Mouse (Mus musculus) erythroid progenitor cell, adult 5-6 weeks (primary cell): ENCODE results near the gene Hoxd4. TPM values are rescaled to one million over a fixed set of nuclear protein-coding genes. Genes with fewer than 3 reads are reported as not detected.

Experiments
- ATAC-seq: replicated peaks from 2 replicates; pipeline ENCODE4 v1.8.0; 2016; ENCODE audit warnings: moderate number of reproducible peaks, mild to moderate bottlenecking, moderate TSS enrichment, inconsistent platforms; ENCODE audit not compliant: poor library complexity, low FRiP score, severe bottlenecking
- total RNA-seq, 2 experiments: library from RNA; stranded (forward) in 1 of 2; stranded (reverse) in 1 of 2; fragments of 150-400 nt in 1 of 2; fragments of 186-747, 209-891 nt in 1 of 2; gene quantifications; 2 replicates each; pipeline versions ENCODE4 v1.2.3 to v1.2.4; 2015 to 2017; ENCODE audit warnings: low replicate concordance in 2 of 2

Gene Hoxd4
- total RNA-seq, 2 experiments from 2014 or later: not detected

GRCm38 (mm10) chr2:74678891-74679595 lies 32.7 kb upstream of the Hoxd4 start, which contains the start of gene Hoxd11:
Hoxd11 (plus strand) TSS chr2:74679557.
- ATAC-seq: no peak

- ATAC-seq: no peak
Measured at GRCm38 (mm10) chr2:74679596-74679971, 32.1 kb upstream of the Hoxd4 start.

DNA sequence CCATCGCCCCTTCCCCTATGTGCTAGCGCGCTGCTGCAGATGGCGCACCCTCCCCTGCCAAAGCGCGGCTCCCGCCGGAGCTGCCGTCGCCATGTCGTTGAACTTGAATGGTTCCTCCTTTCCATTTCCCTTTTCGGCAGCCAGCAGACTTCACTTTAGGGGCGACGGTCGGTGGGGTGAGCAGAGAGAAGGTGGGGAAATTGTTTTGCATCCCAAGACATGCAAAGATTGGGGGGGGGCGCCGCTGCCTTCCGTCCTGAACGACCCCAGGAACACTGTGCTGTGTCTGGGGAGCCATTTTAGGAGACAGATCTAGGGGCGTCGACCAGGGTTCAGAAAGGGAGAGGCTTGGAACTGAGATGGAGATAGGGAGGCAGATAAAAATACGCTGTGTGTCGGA lies 31.7 kb upstream of the Hoxd4 start:
- no peak for ATAC-seq

- ATAC-seq: no peak
Measured at GRCm38 (mm10) chr2:74680561-74681398, 30.9 kb upstream of the Hoxd4 start.

- no peak for ATAC-seq
Measured at GRCm38 (mm10) chr2:74681594-74682531, 29.9 kb upstream of the Hoxd4 start.

DNA sequence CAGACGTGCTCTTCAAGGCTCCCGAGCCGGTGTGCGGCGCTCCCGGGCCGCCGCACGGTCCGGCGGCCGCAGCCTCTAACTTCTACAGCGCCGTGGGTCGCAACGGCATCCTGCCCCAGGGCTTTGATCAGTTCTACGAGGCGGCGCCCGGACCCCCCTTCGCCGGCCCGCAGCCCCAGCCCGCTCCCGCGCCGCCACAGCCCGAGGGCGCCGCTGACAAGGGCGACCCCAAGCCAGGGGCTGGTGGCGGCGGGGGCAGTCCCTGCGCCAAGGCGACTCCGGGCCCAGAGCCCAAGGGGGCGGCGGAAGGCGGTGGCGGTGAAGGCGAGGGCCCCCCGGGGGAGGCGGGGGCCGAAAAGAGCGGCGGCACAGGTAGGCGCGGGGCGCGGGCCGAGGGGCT lies 28.9 kb upstream of the Hoxd4 start:
- no peak for ATAC-seq

DNA sequence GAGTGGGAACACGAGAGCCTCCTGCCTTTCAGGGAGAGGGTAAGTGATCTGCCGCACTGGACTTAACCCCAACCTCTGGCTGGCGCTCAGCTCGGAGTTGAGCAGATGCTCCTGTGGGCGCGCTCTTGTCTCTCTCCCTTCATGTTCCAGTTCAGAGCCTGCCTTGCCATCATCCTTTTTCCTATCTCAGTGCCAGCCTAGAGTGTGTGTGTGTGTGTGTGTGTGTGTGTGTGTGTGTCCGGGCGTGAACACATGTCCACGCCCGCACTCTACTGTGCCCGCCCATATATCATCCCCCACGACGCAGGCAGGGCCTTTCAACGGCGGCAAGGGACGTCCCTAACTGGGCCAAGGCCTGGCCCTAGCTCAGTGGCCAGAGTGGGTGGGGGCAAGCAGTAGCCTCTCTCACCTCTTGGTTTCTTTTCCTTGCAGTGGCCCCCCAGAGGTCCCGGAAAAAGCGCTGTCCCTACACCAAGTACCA lies 28.2 kb upstream of the Hoxd4 start:
- ATAC-seq: no peak

- no peak for ATAC-seq
Measured at GRCm38 (mm10) chr2:74684106-74684505, 27.6 kb upstream of the Hoxd4 start.

- ATAC-seq: no peak
Measured at GRCm38 (mm10) chr2:74685059-74685603, 26.6 kb upstream of the Hoxd4 start.

DNA sequence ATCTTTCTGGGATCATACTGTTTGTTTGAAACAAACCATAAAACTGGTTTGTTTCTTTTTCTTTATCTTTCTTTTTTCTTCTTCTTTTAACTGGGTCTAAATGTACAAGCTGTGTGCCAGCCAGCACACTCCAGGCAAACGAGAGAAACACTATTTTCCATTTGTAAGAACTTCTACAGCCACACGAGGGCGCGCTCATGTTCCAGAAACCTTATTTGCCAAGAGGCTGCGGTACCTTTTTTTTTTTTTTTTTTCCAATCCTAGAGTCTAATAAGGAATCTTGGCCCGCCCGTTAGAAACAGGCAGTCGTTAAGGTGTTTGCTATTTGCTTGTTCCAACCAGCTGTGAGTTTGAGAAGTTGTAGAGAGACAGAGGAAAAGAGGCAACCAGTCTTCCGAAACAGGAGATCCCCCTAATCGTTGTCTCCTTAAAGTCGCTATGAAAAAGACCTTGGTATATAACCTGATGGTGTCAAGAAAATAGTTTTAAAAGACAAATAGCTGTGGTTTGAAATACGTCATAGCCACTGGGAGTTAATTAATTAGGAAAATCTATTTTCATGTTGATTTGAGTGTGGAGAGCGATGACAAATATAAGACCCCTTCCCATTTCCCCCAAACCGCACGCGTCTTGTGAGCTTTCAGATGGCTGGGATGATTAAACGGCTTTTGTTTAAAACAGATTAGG lies 25.3 kb upstream of the Hoxd4 start:
- ATAC-seq: no peak

GRCm38 (mm10) chr2:74686988-74687697 lies 24.6 kb upstream of the Hoxd4 start:
- ATAC-seq: no peak

GRCm38 (mm10) chr2:74687698-74688555 lies 23.8 kb upstream of the Hoxd4 start:
- no peak for ATAC-seq

DNA sequence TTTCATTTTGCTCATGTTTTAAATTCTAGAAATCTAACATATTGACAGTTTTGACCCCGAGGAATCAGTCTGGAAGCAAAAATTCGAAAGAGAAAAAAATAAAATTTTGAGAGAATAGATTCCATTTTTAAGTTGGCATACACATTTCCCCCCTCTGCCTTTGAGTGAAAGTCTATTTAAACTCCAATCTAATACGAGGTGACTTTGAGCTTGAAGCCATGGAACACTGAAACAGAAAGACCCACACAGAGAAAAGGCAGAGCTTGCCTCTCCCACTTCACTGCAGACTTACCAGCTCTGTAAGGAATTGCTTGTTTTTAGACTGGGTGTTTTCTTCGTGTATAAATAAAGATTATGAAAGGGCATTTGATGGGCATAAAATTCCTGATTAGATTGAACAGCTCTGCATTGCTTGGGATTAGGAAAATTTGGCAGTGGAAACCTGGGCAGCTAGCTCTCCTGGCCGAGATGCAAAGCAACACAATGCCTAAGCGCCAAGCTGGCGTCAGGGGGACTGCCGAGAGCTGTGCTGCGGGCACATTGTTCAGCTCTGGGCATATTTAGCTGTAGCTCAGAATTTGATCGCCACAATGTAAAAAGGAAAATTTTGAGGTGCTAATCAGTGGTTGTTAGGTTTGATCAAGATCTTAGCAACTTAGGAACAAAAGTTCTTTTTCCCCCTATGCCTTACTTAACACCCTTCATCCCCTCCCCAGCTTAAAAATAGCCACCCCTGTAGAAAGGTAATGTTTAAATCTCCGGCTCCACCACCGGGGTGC lies 22.7 kb upstream of the Hoxd4 start:
- no peak for ATAC-seq

GRCm38 (mm10) chr2:74689574-74690337 lies 22.0 kb upstream of the Hoxd4 start:
- ATAC-seq: no peak

DNA sequence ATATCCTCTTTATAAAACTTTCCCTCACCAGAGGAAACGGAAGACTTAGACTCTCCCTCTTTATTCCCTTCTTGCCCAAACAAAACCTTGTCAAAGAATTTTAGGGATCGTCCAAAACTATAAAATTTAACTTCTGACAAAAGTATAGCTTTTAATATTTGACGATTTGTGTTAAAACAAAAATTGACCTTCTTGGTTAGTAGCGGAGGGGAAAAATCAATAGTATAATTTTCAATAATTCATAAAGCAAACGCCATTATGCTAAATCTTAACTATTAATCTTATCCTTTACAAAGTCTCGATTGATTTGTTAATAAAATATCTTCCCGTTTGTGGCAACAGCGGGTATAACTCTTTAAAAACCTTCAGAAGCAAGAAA lies 21.4 kb upstream of the Hoxd4 start:
- ATAC-seq: no peak
